8 mouse cellular contexts compared by ENCODE assay signal in genomic region chr8:87235341-87236075, GRCm38 (mm10).
DNase-seq lines count a peak whose midpoint lies in the region; ATAC-seq and TF ChIP-seq lines count a peak whose summit lies in the region.

No protein-coding gene starts in this region.

- no peak for DNase-seq in heart, adult 18-20 months
- peak; percentile 69 for DNase-seq in cerebellum, adult 8-10 months
- peak; percentile 45 to 54 for DNase-seq in frontal cortex, postnatal 36 days (ENCODE audit: low spot score in 2 of 2)
- DNase-seq in limb, embryonic 14.5 days (ENCODE audit: low spot score) = no peak
- no peak for DNase-seq in urinary bladder, postnatal 4 days (ENCODE audit: low spot score in 2 of 2)
- DNase-seq in natural killer cell, adult 2 months (ENCODE audit: low spot score in 2 of 2) = no peak

- peaks cover 6% of the 10 kb centered on the region; the same call in 1 of the 2 replicates for H3K27me3 ChIP-seq in heart, embryonic 15.5 days
- no peaks in the 10 kb centered on the region for H3K27me3 ChIP-seq in limb, embryonic 14.5 days (ENCODE audit: control insufficient read depth, insufficient read depth, low read length)
- no peaks in the 10 kb centered on the region for H3K27me3 ChIP-seq in stomach, embryonic 16.5 days (ENCODE audit: control insufficient read depth, insufficient read depth, low read length)

- 0 out of 2 replicates have a peak overlapping the region, but pooled peaks have one; percentile 2 for H3K4me3 ChIP-seq in heart, embryonic 15.5 days
- peak overlapping the region; percentile 27 for H3K4me3 ChIP-seq in limb, embryonic 14.5 days (replicated peaks; ENCODE audit: low read length)
- H3K4me3 ChIP-seq in stomach, embryonic 16.5 days (replicated peaks; ENCODE audit: low read length) = no peak overlapping the region

- H3K9ac ChIP-seq in heart, embryonic 15.5 days = no peak overlapping the region
- H3K9ac ChIP-seq in limb, embryonic 14.5 days (ENCODE audit: low read depth, low read length, severe bottlenecking) = no peak overlapping the region
- no peak overlapping the region for H3K9ac ChIP-seq in stomach, embryonic 16.5 days (ENCODE audit: low read length)

- no peaks in the 10 kb centered on the region for H3K36me3 ChIP-seq in heart, embryonic 15.5 days
- H3K36me3 ChIP-seq in limb, embryonic 14.5 days (ENCODE audit: control insufficient read depth, insufficient read depth, low read length) = no peaks in the 10 kb centered on the region
- no peaks in the 10 kb centered on the region for H3K36me3 ChIP-seq in stomach, embryonic 16.5 days (ENCODE audit: control insufficient read depth, insufficient read depth, low read length)

- no peak overlapping the region for H3K27ac ChIP-seq in heart, embryonic 15.5 days
- H3K27ac ChIP-seq in limb, embryonic 14.5 days (replicated peaks; ENCODE audit: low read depth, low read length) = 0 out of 2 replicates have a peak overlapping the region, but pooled peaks have one; percentile 26
- no peak overlapping the region for H3K27ac ChIP-seq in stomach, embryonic 16.5 days (ENCODE audit: low read length)

- H3K9me3 ChIP-seq in heart, embryonic 15.5 days (replicated peaks) = no peaks in the 10 kb centered on the region
- H3K9me3 ChIP-seq in limb, embryonic 14.5 days (ENCODE audit: control insufficient read depth, low read length) = no peaks in the 10 kb centered on the region
- no peaks in the 10 kb centered on the region for H3K9me3 ChIP-seq in stomach, embryonic 16.5 days (replicated peaks; ENCODE audit: control insufficient read depth, low read length)

- ATAC-seq in heart, embryonic 15.5 days (replicated peaks; ENCODE audit: insufficient number of reproducible peaks, insufficient read depth, low FRiP score, low read depth) = no peak
- no peak for ATAC-seq in limb, embryonic 14.5 days (ENCODE audit: low FRiP score, low read depth)
- no peak for ATAC-seq in stomach, embryonic 16.5 days (ENCODE audit: insufficient read depth, low FRiP score)

- H3K4me2 ChIP-seq in heart, embryonic 15.5 days = peak overlapping the region; percentile 47
- H3K4me2 ChIP-seq in limb, embryonic 14.5 days (replicated peaks; ENCODE audit: low read depth, low read length, severe bottlenecking) = peak overlapping the region; percentile 50
- peak overlapping the region; percentile 33 for H3K4me2 ChIP-seq in stomach, embryonic 16.5 days (ENCODE audit: low read depth, low read length)

- no peak for TF ChIP-seq POLR2A in limb, embryonic 14.5 days (IDR thresholded peaks at IDR 0.05; ENCODE audit: borderline replicate concordance, extremely low read depth, insufficient read depth, insufficient read length)

- WGBS in heart, embryonic 15.5 days = 41% methylated on average over 18 of the region's 18 CpGs
- 25% methylated on average over 18 of the region's 18 CpGs for WGBS in limb, embryonic 14.5 days
- 35% methylated on average over 18 of the region's 18 CpGs for WGBS in stomach, embryonic 16.5 days

- H3K4me1 ChIP-seq in heart, embryonic 15.5 days (replicated peaks) = 0 out of 2 replicates have a peak, but pooled peaks cover 4% of the 10 kb centered on the region
- H3K4me1 ChIP-seq in limb, embryonic 14.5 days (ENCODE audit: control insufficient read depth, insufficient read depth, low read length) = peaks cover 15% of the 10 kb centered on the region
- H3K4me1 ChIP-seq in stomach, embryonic 16.5 days (ENCODE audit: control insufficient read depth, insufficient read depth, low read length) = no peaks in the 10 kb centered on the region

Comparison
In these comparisons a context has a peak if more than half of its experiments do, and no peak if none do; other contexts are left out.
1. DNase-seq: peak in cerebellum, adult 8-10 months (single experiment) and frontal cortex, postnatal 36 days (2 of 2); none in heart, adult 18-20 months (0 of 2), limb, embryonic 14.5 days (single experiment), urinary bladder, postnatal 4 days (0 of 2) and natural killer cell, adult 2 months (0 of 2).
2. Peak in every context shown above with its lines, with median percentiles within 50 percentile points of each other: H3K4me2 ChIP-seq.